Mouse (Mus musculus) embryo, embryonic 10.5 days (tissue): Measurements from ENCODE around the gene Ptprd.

Source experiments
- DNase-seq: peaks from one replicate; pipeline ENCODE4 v3.0.0-alpha.2; 2015; ENCODE audit warnings: low spot score

The Ptprd gene

GRCm38 (mm10) chr4:76319874-76320273 is 1891.9 kb downstream of the Ptprd start:
- DNase-seq, result no peak

GRCm38 (mm10) chr4:76315977-76316376 is 1895.8 kb downstream of the Ptprd start:
- DNase-seq, result no peak

- DNase-seq, result no peak
These were observed 1898.0 kb downstream of the Ptprd start for GRCm38 (mm10) chr4:76313749-76314148.

GRCm38 (mm10) chr4:76312593-76312992 is 1899.2 kb downstream of the Ptprd start:
- DNase-seq, result no peak

- no peak for DNase-seq
These were observed 1905.8 kb downstream of the Ptprd start for GRCm38 (mm10) chr4:76305987-76306386.

- no peak for DNase-seq
These were observed 1914.4 kb downstream of the Ptprd start for GRCm38 (mm10) chr4:76297375-76297774.

- DNase-seq, result no peak
These were observed 1918.9 kb downstream of the Ptprd start for GRCm38 (mm10) chr4:76292733-76293357.

GRCm38 (mm10) chr4:76290484-76290818 is 1921.3 kb downstream of the Ptprd start:
- no peak for DNase-seq

- DNase-seq, result peak; percentile 54
These were observed 1921.9 kb downstream of the Ptprd start for GRCm38 (mm10) chr4:76289612-76290483.

- DNase-seq, result no peak
These were observed 1925.7 kb downstream of the Ptprd start for GRCm38 (mm10) chr4:76286016-76286415.

- peak; percentile 15 for DNase-seq
These were observed 1928.9 kb downstream of the Ptprd start for GRCm38 (mm10) chr4:76282886-76283285.

GRCm38 (mm10) chr4:76262727-76263126 is 1949.0 kb downstream of the Ptprd start:
- no peak for DNase-seq

GRCm38 (mm10) chr4:76260686-76261085 is 1951.1 kb downstream of the Ptprd start:
- DNase-seq, result no peak

GRCm38 (mm10) chr4:76260286-76260685 is 1951.5 kb downstream of the Ptprd start:
- DNase-seq, result no peak

- no peak for DNase-seq
These were observed 1952.1 kb downstream of the Ptprd start for GRCm38 (mm10) chr4:76259636-76260035.

GRCm38 (mm10) chr4:76244371-76244770 is 1967.4 kb downstream of the Ptprd start:
- DNase-seq, result no peak

GRCm38 (mm10) chr4:76241542-76241941 is 1970.2 kb downstream of the Ptprd start:
- DNase-seq, result no peak

GRCm38 (mm10) chr4:76241140-76241539 is 1970.6 kb downstream of the Ptprd start:
- DNase-seq, result no peak

- peak; percentile 19 for DNase-seq
These were observed 1972.7 kb downstream of the Ptprd start for GRCm38 (mm10) chr4:76239063-76239462.

- no peak for DNase-seq
These were observed 1973.2 kb downstream of the Ptprd start for GRCm38 (mm10) chr4:76238577-76238976.

GRCm38 (mm10) chr4:76237827-76238226 is 1973.9 kb downstream of the Ptprd start:
- no peak for DNase-seq

- DNase-seq, result no peak
These were observed 1988.0 kb downstream of the Ptprd start for GRCm38 (mm10) chr4:76223720-76224119.

GRCm38 (mm10) chr4:76222520-76222919 is 1989.2 kb downstream of the Ptprd start:
- no peak for DNase-seq

GRCm38 (mm10) chr4:76218065-76218464 is 1993.7 kb downstream of the Ptprd start:
- DNase-seq, result no peak
